Mouse (Mus musculus): ENCODE measurements around the gene Vmn2r80. TPM values are rescaled to one million over a fixed set of nuclear protein-coding genes. Genes with fewer than 3 reads are reported as not detected.
"Not testable (repeated sequence)": the region's sequence is repeated elsewhere in the genome, so short reads cannot be mapped to it uniquely, and the experiment has no call there.

Vmn2r80 gene
- not detected in 2 replicates for polyA plus RNA-seq (2015; fragmentation: Nextera tagmentation; extraction: Ambion mirVana)

DNA sequence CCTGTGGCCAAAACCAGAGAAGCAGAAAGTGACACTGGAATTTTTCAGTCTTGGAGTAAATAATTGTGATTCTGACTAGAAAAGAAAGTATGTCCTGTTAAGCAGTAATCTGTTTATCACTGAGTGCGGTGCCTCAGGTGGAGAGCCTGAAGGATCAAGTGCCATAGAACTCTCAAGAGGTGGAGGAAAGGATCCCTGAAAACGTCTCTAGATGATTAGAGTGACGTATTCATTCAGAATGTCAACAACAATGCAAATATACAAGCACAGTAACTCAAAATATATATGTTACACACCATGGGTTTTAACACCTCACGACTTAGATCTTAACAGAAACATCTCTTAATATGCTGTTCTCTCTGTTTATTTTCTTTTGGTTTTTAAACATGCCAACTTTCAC, at the start of gene Vmn2r80:
Gene Vmn2r80, plus strand, starts transcription at position 301 of the 400 bp plus-strand sequence.
- H3K4me2 ChIP-seq (replicated peaks); ATAC-seq; H3K36me3 ChIP-seq; H3K4me1 ChIP-seq (replicated peaks); H3K4me3 ChIP-seq (replicated peaks); H3K9ac ChIP-seq (replicated peaks); H3K27me3 ChIP-seq; H3K27ac ChIP-seq; H3K9me3 ChIP-seq: not testable (repeated sequence)
- 79% methylated on average over 4 of the region's 4 CpGs for WGBS

DNA sequence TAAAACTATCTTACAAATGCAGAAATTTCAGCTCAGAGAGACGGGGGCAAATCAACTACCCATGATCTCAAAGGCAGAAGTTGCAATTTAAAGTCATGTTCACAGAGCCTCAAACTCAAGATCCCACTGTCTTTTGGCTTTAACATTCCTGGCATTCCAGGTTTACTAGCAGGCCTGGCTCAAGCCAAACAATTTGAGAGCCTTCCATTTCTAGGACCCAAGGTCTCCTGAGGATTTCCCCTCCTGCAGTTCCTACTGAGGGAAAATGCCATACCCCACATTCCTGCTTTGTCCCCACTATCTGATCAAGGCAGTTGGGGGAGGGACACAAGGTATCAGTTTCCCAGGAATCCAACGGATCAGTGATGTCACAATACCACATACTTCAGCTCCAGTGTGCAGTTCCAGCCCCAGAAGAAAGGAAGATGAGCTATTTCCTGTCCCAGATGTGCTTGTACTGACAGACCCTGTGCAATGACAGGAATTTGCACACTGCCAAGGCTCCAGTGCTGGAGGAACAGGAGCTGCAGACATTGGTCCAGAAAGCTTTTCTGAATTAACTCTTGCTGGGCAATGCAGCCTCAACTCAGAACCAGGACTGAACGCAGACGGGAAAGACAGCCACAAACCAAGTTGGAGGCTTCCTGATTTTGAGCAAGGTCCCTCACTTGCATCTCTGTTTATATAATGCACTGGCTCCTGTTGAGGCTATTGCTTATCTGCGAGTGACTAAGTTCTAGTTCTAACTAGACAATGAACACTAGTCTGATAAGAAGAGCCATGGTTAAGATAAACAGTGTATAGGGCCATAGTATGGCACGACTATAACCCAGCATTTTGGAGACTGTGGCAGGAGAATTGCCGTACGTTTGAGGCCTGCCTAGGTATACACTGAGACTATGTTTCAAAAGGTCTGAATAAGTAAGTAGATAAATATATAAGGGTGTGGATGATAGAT, 42.0 kb upstream of the Vmn2r80 start:
- Histone ChIP-seq H3K27ac (no peak overlapping the region), H3K4me2 (replicated peaks) (no peak overlapping the region), H3K36me3 (no peaks in the 10 kb centered on the region), H3K27me3 (no peaks in the 10 kb centered on the region), H3K4me1 (replicated peaks) (no peaks in the 10 kb centered on the region), H3K4me3 (replicated peaks) (no peak overlapping the region), H3K9ac (replicated peaks) (no peak overlapping the region), H3K9me3 (no peaks in the 10 kb centered on the region)
- no peak for ATAC-seq
- 77% methylated on average over 8 of the region's 8 CpGs for WGBS

DNA sequence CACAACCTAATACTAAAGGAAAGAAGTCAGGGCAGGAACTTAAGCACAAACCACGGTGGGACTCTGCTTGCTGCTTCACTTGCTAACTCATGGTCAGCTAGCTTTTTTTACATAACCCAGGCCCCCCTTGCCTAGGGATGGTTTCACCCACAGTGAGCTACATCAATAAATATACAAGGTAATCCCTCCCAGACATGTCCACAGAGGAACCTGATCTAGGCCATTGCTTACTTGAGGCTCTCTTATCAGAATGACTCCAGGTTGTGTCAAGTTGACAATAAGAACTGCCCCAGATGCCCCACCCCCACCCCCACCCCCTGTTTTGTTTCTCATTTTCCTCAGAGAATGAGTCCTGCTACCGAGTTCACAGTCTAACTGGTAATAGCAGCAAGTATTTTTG, 41.0 kb upstream of the Vmn2r80 start:
- Histone ChIP-seq H3K4me1 (replicated peaks) (no peaks in the 10 kb centered on the region), H3K9me3 (no peaks in the 10 kb centered on the region), H3K4me3 (replicated peaks) (no peak overlapping the region), H3K36me3 (no peaks in the 10 kb centered on the region), H3K27ac (no peak overlapping the region), H3K27me3 (no peaks in the 10 kb centered on the region), H3K9ac (replicated peaks) (no peak overlapping the region), H3K4me2 (replicated peaks) (no peak overlapping the region)
- 72% methylated on average over 2 of the region's 2 CpGs for WGBS
- ATAC-seq, result no peak

DNA sequence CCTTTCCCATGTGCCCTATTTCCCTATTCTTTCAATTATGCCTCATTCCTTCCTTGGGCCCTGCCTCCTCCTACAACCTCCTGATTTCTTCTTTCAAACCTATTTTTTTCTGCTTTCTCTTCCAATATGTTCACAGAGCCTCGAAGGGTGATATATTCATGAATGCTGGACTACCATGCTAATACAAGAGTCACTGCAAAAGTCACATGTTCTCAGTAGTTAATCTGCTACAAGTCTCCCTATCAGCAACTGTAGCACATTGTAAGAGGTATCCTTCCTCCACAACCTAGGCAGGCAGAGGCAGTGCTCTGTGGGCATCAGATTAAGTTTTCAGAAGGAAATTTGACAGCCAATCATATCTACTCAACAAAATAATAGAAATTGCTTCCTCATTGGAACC, 39.4 kb upstream of the Vmn2r80 start:
- 83% methylated on average over 1 of the region's 1 CpGs for WGBS

DNA sequence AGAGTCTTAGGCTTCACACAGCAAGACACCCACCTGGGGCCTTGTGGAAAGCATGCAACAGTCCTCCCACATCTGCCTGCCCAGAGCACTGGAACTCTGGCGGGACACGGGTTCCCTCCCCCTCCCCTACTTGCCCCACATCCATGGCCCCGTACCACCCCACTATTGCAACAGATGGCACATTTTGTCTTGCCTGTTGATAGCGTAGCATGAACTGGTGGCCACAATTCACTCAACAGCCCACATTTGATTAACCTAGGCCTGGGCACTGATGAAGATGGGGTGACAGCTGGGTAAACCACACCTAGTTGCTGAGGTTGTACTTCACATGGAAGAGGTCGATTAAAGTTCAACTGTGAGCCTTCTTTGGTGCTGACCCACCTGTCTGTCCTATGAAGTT, 38.1 kb upstream of the Vmn2r80 start:
- Histone ChIP-seq H3K36me3 (no peaks in the 10 kb centered on the region), H3K4me2 (replicated peaks) (no peak overlapping the region), H3K9me3 (no peaks in the 10 kb centered on the region), H3K4me3 (replicated peaks) (no peak overlapping the region), H3K9ac (replicated peaks) (no peak overlapping the region), H3K27me3 (no peaks in the 10 kb centered on the region), H3K4me1 (replicated peaks) (no peaks in the 10 kb centered on the region), H3K27ac (no peak overlapping the region)
- WGBS, result 86% methylated on average over 5 of the region's 5 CpGs
- ATAC-seq, result no peak

More for the DNA sequence above, 39.4 kb upstream of the Vmn2r80 start:
- Histone ChIP-seq H3K4me2 (replicated peaks) (no peak overlapping the region), H3K9ac (replicated peaks) (no peak overlapping the region), H3K27ac (no peak overlapping the region), H3K27me3 (no peaks in the 10 kb centered on the region), H3K9me3 (no peaks in the 10 kb centered on the region), H3K4me1 (replicated peaks) (no peaks in the 10 kb centered on the region), H3K4me3 (replicated peaks) (no peak overlapping the region), H3K36me3 (no peaks in the 10 kb centered on the region)
- no peak for ATAC-seq

GRCm38 (mm10) chr10:79115085-79115484, 33.5 kb upstream of the Vmn2r80 start:
- no peak for ATAC-seq
- H3K4me1 ChIP-seq (replicated peaks), result no peaks in the 10 kb centered on the region
- no peak overlapping the region for H3K27ac ChIP-seq
- no peaks in the 10 kb centered on the region for H3K27me3 ChIP-seq
- no peak overlapping the region for H3K9ac ChIP-seq (replicated peaks)
- H3K4me3 ChIP-seq (replicated peaks), result no peak overlapping the region
- H3K36me3 ChIP-seq, result no peaks in the 10 kb centered on the region
- no peaks in the 10 kb centered on the region for H3K9me3 ChIP-seq
- no peak overlapping the region for H3K4me2 ChIP-seq (replicated peaks)
- WGBS, result 67% methylated on average over 1 of the region's 1 CpGs

- Histone ChIP-seq H3K27me3 (no peaks in the 10 kb centered on the region), H3K4me1 (replicated peaks) (no peaks in the 10 kb centered on the region), H3K9ac (replicated peaks) (no peak overlapping the region), H3K9me3 (no peaks in the 10 kb centered on the region), H3K36me3 (no peaks in the 10 kb centered on the region), H3K4me3 (replicated peaks) (no peak overlapping the region), H3K4me2 (replicated peaks) (no peak overlapping the region), H3K27ac (no peak overlapping the region)
- ATAC-seq, result peak; percentile 89
- 49% methylated on average over 4 of the region's 4 CpGs for whole genome bisulfite sequencing
These were observed 32.3 kb upstream of the Vmn2r80 start for GRCm38 (mm10) chr10:79116125-79116849.

DNA sequence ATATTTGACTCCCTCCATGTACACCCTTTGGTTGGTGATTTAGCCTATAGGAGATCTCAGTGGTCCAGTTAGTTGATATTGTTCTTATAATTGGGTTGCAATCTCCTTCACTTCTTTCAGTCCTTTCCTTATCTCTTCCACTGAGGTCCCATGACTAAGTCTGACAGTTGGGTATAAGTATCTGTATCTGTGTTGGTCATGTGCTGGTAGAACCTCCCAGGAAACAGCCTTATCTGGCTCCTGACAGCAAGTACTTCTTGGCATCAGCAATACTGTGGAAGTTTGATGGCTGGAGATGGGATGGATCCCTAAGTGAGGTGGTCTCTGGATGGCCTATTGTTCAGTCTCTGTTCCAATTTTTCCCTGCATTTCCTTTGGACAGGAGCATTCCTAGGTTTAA, 3.0 kb downstream of the Vmn2r80 start:
- Histone ChIP-seq H3K9me3 (no peaks in the 10 kb centered on the region), H3K4me2 (replicated peaks) (no peak overlapping the region), H3K9ac (replicated peaks) (no peak overlapping the region), H3K27me3 (no peaks in the 10 kb centered on the region), H3K4me3 (replicated peaks) (no peak overlapping the region), H3K4me1 (replicated peaks) (no peaks in the 10 kb centered on the region), H3K27ac (no peak overlapping the region), H3K36me3 (no peaks in the 10 kb centered on the region)
- no peak for ATAC-seq

- not testable (repeated sequence) for H3K4me3 ChIP-seq (replicated peaks); H3K27ac ChIP-seq; H3K9ac ChIP-seq (replicated peaks); H3K27me3 ChIP-seq; H3K4me2 ChIP-seq (replicated peaks); H3K4me1 ChIP-seq (replicated peaks); H3K9me3 ChIP-seq; H3K36me3 ChIP-seq; ATAC-seq
- 75% methylated on average over 1 of the region's 1 CpGs for WGBS
These were observed 51.4 kb downstream of the Vmn2r80 start for GRCm38 (mm10) chr10:79199973-79200372.

DNA sequence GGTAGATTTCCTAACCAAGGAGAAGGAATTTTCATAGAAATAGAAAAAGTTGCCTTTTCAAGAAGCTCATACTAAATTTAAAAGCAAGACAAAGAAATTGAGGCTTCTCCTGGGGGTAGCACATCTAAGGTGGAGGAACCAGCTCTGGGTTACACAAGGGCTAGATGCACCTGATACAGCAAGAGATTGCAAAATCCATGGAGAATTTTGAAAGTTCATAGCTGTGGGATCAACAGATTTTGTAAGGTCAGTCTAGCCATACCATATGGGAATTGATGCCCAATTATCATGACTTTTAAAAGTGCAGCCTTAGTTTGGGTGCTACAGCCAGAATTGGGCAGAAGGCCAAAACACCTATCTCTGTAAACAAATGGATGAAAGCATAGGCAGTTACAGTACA, 71.9 kb downstream of the Vmn2r80 start:
- H3K36me3 ChIP-seq, result no peaks in the 10 kb centered on the region
- H3K4me2 ChIP-seq (replicated peaks), result no peak overlapping the region
- no peak overlapping the region for H3K9ac ChIP-seq (replicated peaks)
- H3K4me3 ChIP-seq (replicated peaks), result no peak overlapping the region
- ATAC-seq, result no peak
- no peaks in the 10 kb centered on the region for H3K9me3 ChIP-seq
- H3K4me1 ChIP-seq (replicated peaks), result no peaks in the 10 kb centered on the region
- no peak overlapping the region for H3K27ac ChIP-seq
- H3K27me3 ChIP-seq, result no peaks in the 10 kb centered on the region

DNA sequence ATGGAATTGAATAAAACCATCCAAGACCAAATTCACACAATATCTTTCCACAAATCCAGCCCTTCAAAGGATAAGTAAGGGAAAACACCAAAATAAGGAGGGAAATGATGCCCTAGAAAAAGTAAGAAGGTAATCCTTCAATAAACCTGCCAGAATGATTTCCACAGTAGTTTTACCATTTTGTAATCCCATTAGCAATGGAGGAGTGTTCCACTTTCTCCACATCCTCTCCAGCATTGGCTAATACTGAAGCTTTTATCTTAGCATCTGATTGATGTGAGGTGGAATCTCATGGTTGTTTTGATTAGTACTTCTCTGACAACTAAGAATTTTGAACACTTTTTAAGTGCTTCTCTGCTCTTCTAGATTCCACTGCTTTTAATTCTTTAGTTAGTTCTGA, 73.0 kb downstream of the Vmn2r80 start:
- H3K27ac ChIP-seq, result no peak overlapping the region
- H3K27me3 ChIP-seq, result no peaks in the 10 kb centered on the region
- no peak for ATAC-seq
- H3K4me1 ChIP-seq (replicated peaks), result no peaks in the 10 kb centered on the region
- H3K4me3 ChIP-seq (replicated peaks), result no peak overlapping the region
- no peaks in the 10 kb centered on the region for H3K9me3 ChIP-seq
- no peak overlapping the region for H3K9ac ChIP-seq (replicated peaks)
- H3K4me2 ChIP-seq (replicated peaks), result no peak overlapping the region
- H3K36me3 ChIP-seq, result no peaks in the 10 kb centered on the region

DNA sequence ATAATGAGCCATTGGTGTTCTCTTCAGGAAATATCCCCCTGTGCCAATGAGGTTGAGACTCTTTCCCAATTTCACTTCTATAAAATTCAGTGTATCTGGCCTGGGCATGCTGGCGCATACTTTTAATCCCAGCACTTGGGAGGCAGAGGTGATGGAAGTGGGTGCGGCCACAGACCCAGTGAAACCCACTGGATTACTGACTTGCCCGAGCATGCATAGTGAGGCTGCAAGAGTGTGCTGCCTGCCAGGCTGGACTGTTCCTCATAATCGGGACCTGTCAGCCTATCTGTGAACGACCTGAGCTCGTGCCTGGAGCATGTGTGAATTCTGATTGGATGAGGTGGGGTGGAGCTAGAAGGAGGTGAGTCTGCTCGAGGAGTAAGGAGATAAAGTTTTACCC, 73.6 kb downstream of the Vmn2r80 start:
- Histone ChIP-seq H3K27ac (no peak overlapping the region), H3K36me3 (no peaks in the 10 kb centered on the region), H3K4me1 (replicated peaks) (no peaks in the 10 kb centered on the region), H3K27me3 (no peaks in the 10 kb centered on the region), H3K9me3 (no peaks in the 10 kb centered on the region), H3K4me3 (replicated peaks) (no peak overlapping the region), H3K4me2 (replicated peaks) (no peak overlapping the region), H3K9ac (replicated peaks) (no peak overlapping the region)
- 58% methylated on average over 7 of the region's 7 CpGs for WGBS
- ATAC-seq, result no peak
